Mouse (Mus musculus) lung, embryonic 14.5 days (tissue): ENCODE results near the gene 4933427D14Rik. TPM values are rescaled to one million over a fixed set of nuclear protein-coding genes. Genes with fewer than 3 reads are reported as not detected.

Source experiments
- ATAC-seq: fragments of 200-750 bp; cut with Nextera tagmentation; 2 replicates; pipeline ENCODE4 v1.8.0; 2017; ENCODE audit warnings: mild to moderate bottlenecking, moderate TSS enrichment, moderate library complexity; ENCODE audit not compliant: insufficient read depth
- DNase-seq: peaks from one replicate; pipeline ENCODE4 v3.0.0-alpha.2; 2015
- H3K27ac ChIP-seq: fragments of 300-500 bp; sonication (generic); 2 replicates; pipeline ENCODE4 v1.5.1; 2014; ENCODE audit warnings: low read depth, mild to moderate bottlenecking, moderate library complexity
- H3K27me3 ChIP-seq: fragments of 300-500 bp; sonication (generic); 2 replicates; pipeline ENCODE4 v1.6.1; 2014; ENCODE audit warnings: low read length, control low read depth; ENCODE audit not compliant: insufficient read depth
- H3K36me3 ChIP-seq: fragments of 300-500 bp; sonication (generic); 2 replicates; pipeline ENCODE4 v1.6.1; 2014; ENCODE audit warnings: control low read depth; ENCODE audit not compliant: insufficient read depth
- H3K4me1 ChIP-seq: fragments of 300-500 bp; sonication (generic); 2 replicates; pipeline ENCODE4 v1.6.1; 2014; ENCODE audit warnings: antibody characterized with exemption, control low read depth; ENCODE audit not compliant: insufficient read depth
- H3K4me2 ChIP-seq: fragments of 300-500 bp; sonication (generic); 2 replicates; pipeline ENCODE4 v1.6.1; 2014; ENCODE audit warnings: mild to moderate bottlenecking
- H3K4me3 ChIP-seq: fragments of 300-500 bp; sonication (generic); 2 replicates; pipeline ENCODE4 v1.5.1; 2014; ENCODE audit warnings: low read depth, low read length
- H3K9ac ChIP-seq: fragments of 300-500 bp; sonication (generic); 2 replicates; pipeline ENCODE4 v1.6.1; 2014
- H3K9me3 ChIP-seq: fragments of 300-500 bp; sonication (generic); 2 replicates; pipeline ENCODE4 v1.6.1; 2016; ENCODE audit warnings: low read depth, low read length, control low read depth
- CTCF ChIP-seq: IDR thresholded peaks from 2 replicates; pipeline ENCODE4 v1.5.1; 2016; ENCODE audit warnings: antibody characterized with exemption, low read depth
- WGBS: fragments of 180-500 bp; shearing (Covaris S2); extraction: QIAGEN DNeasy Blood & Tissue Kit; methylation state at CpG from one replicate; pipeline ENCODE4 v1.1.7; 2014; 5-methylcytosine and 5-hydroxymethylcytosine counted together
- polyA plus RNA-seq: library from polyadenylated mRNA; unstranded; fragments of >200 nt; fragmentation: Nextera tagmentation; extraction: Ambion mirVana; gene quantifications from 2 replicates; pipeline ENCODE4 v1.2.1, GENCODE M21; 2014

4933427D14Rik gene
- polyA plus RNA-seq, 1 experiment from 2014 or later, result 18.3 TPM

- Histone ChIP-seq H3K36me3 (peaks cover 37% of the 10 kb centered on the region), H3K9ac (no peak overlapping the region), H3K27me3 (no peaks in the 10 kb centered on the region), H3K9me3 (no peaks in the 10 kb centered on the region), H3K4me3 (no peak overlapping the region), H3K4me2 (no peak overlapping the region), H3K27ac (no peak overlapping the region), H3K4me1 (no peaks in the 10 kb centered on the region)
- ATAC-seq (no peak), DNase-seq (peak; percentile 32)
- no peak for TF ChIP-seq CTCF
- WGBS, result 71% methylated on average over 11 of the region's 11 CpGs
Measured at GRCm38 (mm10) chr11:72155186-72155980, 51.9 kb downstream of the 4933427D14Rik start.

GRCm38 (mm10) chr11:72153122-72153862, 54.0 kb downstream of the 4933427D14Rik start:
- no peak overlapping the region for H3K4me3 ChIP-seq
- no peaks in the 10 kb centered on the region for H3K27me3 ChIP-seq
- DNase-seq (no peak), ATAC-seq (peak; percentile 38; the same call in 1 of the 2 replicates)
- no peak for TF ChIP-seq CTCF
- no peak overlapping the region for H3K4me2 ChIP-seq
- no peak overlapping the region for H3K27ac ChIP-seq
- no peaks in the 10 kb centered on the region for H3K9me3 ChIP-seq
- peaks cover 27% of the 10 kb centered on the region for H3K36me3 ChIP-seq
- H3K4me1 ChIP-seq, result no peaks in the 10 kb centered on the region
- H3K9ac ChIP-seq, result no peak overlapping the region
- 75% methylated on average over 12 of the region's 12 CpGs for WGBS

- no peaks in the 10 kb centered on the region for H3K27me3 ChIP-seq
- 42% methylated on average over 2 of the region's 2 CpGs for WGBS
- peak; percentile 60; the same call in 1 of the 2 replicates for ATAC-seq
- DNase-seq, result peak; percentile 11
- H3K4me1 ChIP-seq, result no peaks in the 10 kb centered on the region
- H3K9me3 ChIP-seq, result no peaks in the 10 kb centered on the region
- H3K4me2 ChIP-seq, result no peak overlapping the region
- peaks cover 16% of the 10 kb centered on the region for H3K36me3 ChIP-seq
- H3K9ac ChIP-seq, result no peak overlapping the region
- no peak for TF ChIP-seq CTCF
- no peak overlapping the region; the same call in 1 of the 2 replicates for H3K27ac ChIP-seq
- no peak overlapping the region for H3K4me3 ChIP-seq
Measured at GRCm38 (mm10) chr11:72151120-72151519, 56.1 kb downstream of the 4933427D14Rik start.

DNA sequence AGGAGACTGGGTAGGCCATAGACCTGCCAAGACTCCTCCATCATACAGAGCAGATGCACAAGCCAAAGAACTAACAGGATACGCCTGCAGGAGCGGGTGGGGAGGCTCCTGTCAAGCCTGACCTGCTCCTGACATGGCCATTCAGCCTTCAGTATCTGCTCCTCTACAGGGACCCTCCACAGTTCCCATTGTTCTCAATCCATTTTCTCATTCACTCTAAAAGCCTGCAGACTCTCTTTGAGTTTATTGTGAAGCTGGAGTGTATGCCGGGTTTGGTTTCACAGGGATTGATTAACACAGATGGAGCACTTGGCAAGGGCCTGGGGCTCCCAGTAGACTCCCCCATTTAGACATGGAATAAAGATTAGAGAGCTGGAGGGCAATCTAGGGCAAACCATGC, 59.3 kb downstream of the 4933427D14Rik start:
- no peak overlapping the region for H3K9ac ChIP-seq
- no peaks in the 10 kb centered on the region for H3K27me3 ChIP-seq
- no peaks in the 10 kb centered on the region for H3K9me3 ChIP-seq
- H3K36me3 ChIP-seq, result 0 out of 2 replicates have a peak, but pooled peaks cover 1% of the 10 kb centered on the region
- ATAC-seq (no peak), DNase-seq (no peak)
- no peak overlapping the region for H3K27ac ChIP-seq
- no peak overlapping the region for H3K4me2 ChIP-seq
- WGBS, result 59% methylated on average over 3 of the region's 3 CpGs
- H3K4me1 ChIP-seq, result no peaks in the 10 kb centered on the region
- TF ChIP-seq CTCF, result no peak
- no peak overlapping the region for H3K4me3 ChIP-seq

GRCm38 (mm10) chr11:72145877-72146248, 61.4 kb downstream of the 4933427D14Rik start:
- Histone ChIP-seq H3K4me2 (no peak overlapping the region), H3K4me3 (no peak overlapping the region), H3K27ac (no peak overlapping the region), H3K9ac (no peak overlapping the region), H3K27me3 (no peaks in the 10 kb centered on the region), H3K9me3 (no peaks in the 10 kb centered on the region), H3K4me1 (no peaks in the 10 kb centered on the region), H3K36me3 (no peaks in the 10 kb centered on the region)
- 90% methylated on average over 1 of the region's 1 CpGs for WGBS
- ATAC-seq (no peak), DNase-seq (no peak)
- no peak for TF ChIP-seq CTCF

GRCm38 (mm10) chr11:72145182-72145876, 61.9 kb downstream of the 4933427D14Rik start:
- 0 out of 2 replicates have a peak overlapping the region, but pooled peaks have one; percentile 4 for H3K27ac ChIP-seq
- no peak overlapping the region for H3K9ac ChIP-seq
- H3K4me3 ChIP-seq, result no peak overlapping the region
- TF ChIP-seq CTCF, result peak; percentile 66
- H3K27me3 ChIP-seq, result no peaks in the 10 kb centered on the region
- H3K9me3 ChIP-seq, result no peaks in the 10 kb centered on the region
- H3K4me1 ChIP-seq, result no peaks in the 10 kb centered on the region
- 11% methylated on average over 2 of the region's 2 CpGs for WGBS
- DNase-seq (peak; percentile 67), ATAC-seq (peak; percentile 48; the same call in 1 of the 2 replicates)
- no peaks in the 10 kb centered on the region for H3K36me3 ChIP-seq
- H3K4me2 ChIP-seq, result no peak overlapping the region

- H3K27me3 ChIP-seq, result no peaks in the 10 kb centered on the region
- no peak overlapping the region for H3K9ac ChIP-seq
- ATAC-seq (no peak), DNase-seq (peak; percentile 28)
- WGBS, result 57% methylated on average over 10 of the region's 10 CpGs
- no peak overlapping the region for H3K4me3 ChIP-seq
- H3K36me3 ChIP-seq, result no peaks in the 10 kb centered on the region
- no peak overlapping the region for H3K4me2 ChIP-seq
- no peaks in the 10 kb centered on the region for H3K4me1 ChIP-seq
- H3K9me3 ChIP-seq, result no peaks in the 10 kb centered on the region
- H3K27ac ChIP-seq, result no peak overlapping the region
- TF ChIP-seq CTCF, result no peak
Measured at GRCm38 (mm10) chr11:72142889-72143288, 64.4 kb downstream of the 4933427D14Rik start.
